Mouse (Mus musculus) embryonic facial prominence, embryonic 15.5 days (tissue): ENCODE data around the gene Lpcat1. TPM values are rescaled to one million over a fixed set of nuclear protein-coding genes. Genes with fewer than 3 reads are reported as not detected.

Experiments used
- ATAC-seq: fragments of 200-750 bp; cut with Nextera tagmentation; 2 replicates; pipeline ENCODE4 v1.8.0; 2017; ENCODE audit warnings: low read depth, moderate TSS enrichment; ENCODE audit not compliant: insufficient number of reproducible peaks, low FRiP score, low TSS enrichment
- H3K27ac ChIP-seq: fragments of 300-500 bp; sonication (generic); replicated peaks from 2 replicates; pipeline ENCODE4 v1.5.1; 2015; ENCODE audit warnings: mild to moderate bottlenecking, inconsistent platforms
- H3K27me3 ChIP-seq: fragments of 300-500 bp; sonication (generic); 2 replicates; pipeline ENCODE4 v1.6.1; 2015; ENCODE audit warnings: inconsistent platforms
- H3K36me3 ChIP-seq: fragments of 300-500 bp; sonication (generic); 2 replicates; pipeline ENCODE4 v1.6.1; 2015; ENCODE audit warnings: mild to moderate bottlenecking, inconsistent platforms
- H3K4me1 ChIP-seq: fragments of 300-500 bp; sonication (generic); 2 replicates; pipeline ENCODE4 v1.6.1; 2015; ENCODE audit warnings: inconsistent platforms
- H3K4me2 ChIP-seq: fragments of 300-500 bp; sonication (generic); replicated peaks from 2 replicates; pipeline ENCODE4 v1.6.1; 2015; ENCODE audit warnings: mild to moderate bottlenecking, inconsistent platforms
- H3K4me3 ChIP-seq: fragments of 300-500 bp; sonication (generic); replicated peaks from 2 replicates; pipeline ENCODE4 v1.5.1; 2015; ENCODE audit warnings: mild to moderate bottlenecking, inconsistent platforms
- H3K9ac ChIP-seq: fragments of 300-500 bp; sonication (generic); 2 replicates; pipeline ENCODE4 v1.6.1; 2015; ENCODE audit warnings: inconsistent platforms
- H3K9me3 ChIP-seq: fragments of 300-500 bp; sonication (generic); replicated peaks from 2 replicates; pipeline ENCODE4 v1.6.1; 2016; ENCODE audit warnings: inconsistent platforms
- WGBS: fragments of 180-500 bp; shearing (Covaris S2); methylation state at CpG from one replicate; pipeline ENCODE4 v1.1.7; 2015; 5-methylcytosine and 5-hydroxymethylcytosine counted together
- polyA plus RNA-seq: library from polyadenylated mRNA; unstranded; fragments of >200 nt; fragmentation: Nextera tagmentation; extraction: Ambion mirVana; gene quantifications from 2 replicates; pipeline ENCODE4 v1.2.1, GENCODE M21; 2015

Lpcat1 gene
- 31.8 and 35.0 TPM in 2 replicates for polyA plus RNA-seq

- H3K4me1 ChIP-seq, result peaks cover 33% of the 10 kb centered on the region
- ATAC-seq, result peak; percentile 95
- H3K4me3 ChIP-seq, result peak within 1 kb of the TSS; percentile 92
- H3K36me3 ChIP-seq, result no peaks in the 10 kb centered on the region
- H3K27me3 ChIP-seq, result no peaks in the 10 kb centered on the region
- no peaks in the 10 kb centered on the region for H3K9me3 ChIP-seq
- WGBS, result under 1% methylated on average over 34 of the region's 35 CpGs
- H3K4me2 ChIP-seq, result peak within 1 kb of the TSS; percentile 84
- peak within 1 kb of the TSS; percentile 85 for H3K9ac ChIP-seq
- peak within 1 kb of the TSS; percentile 97 for H3K27ac ChIP-seq
Observed at GRCm38 (mm10) chr13:73467034-73467420, at the start of gene Lpcat1. Gene Lpcat1, plus strand, starts transcription at chr13:73467197.

DNA sequence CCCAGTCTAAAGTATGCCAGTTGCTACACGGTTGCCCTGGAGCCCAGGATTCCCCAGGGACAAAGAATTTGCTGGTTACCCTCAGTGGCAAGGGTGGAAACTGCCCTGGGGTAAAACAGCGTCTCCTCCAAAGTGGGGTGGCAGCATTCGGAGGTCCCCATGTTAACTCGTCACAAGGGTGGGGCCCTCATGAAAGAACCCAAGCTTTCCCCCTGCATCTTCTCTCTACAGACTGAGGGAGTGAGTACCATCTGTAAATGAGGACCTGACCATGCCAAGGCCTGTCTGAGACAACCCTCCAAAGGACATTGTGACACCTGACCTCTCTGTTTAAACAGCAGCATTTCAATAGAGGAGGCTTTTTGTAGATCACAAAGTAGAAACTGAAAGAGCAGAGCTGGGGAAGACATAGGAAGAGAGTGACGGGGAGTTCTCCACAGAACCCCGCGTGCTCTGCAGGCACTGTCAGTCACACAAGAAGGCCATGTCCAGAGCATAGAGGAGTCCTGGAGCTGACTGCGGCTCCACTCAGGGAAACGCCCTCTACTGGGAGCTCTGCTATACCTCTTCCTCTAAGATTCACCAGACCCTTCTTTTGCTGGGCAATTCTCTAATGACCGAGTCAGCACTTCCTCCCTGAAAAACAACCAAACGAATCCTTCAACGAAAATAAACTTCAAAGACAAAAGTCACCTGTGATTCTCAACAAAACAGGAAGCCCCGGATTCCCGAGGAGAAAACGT lies 49.3 kb upstream of the Lpcat1 start:
- Histone ChIP-seq H3K9ac (no peak overlapping the region), H3K27me3 (no peaks in the 10 kb centered on the region), H3K9me3 (no peaks in the 10 kb centered on the region), H3K27ac (no peak overlapping the region), H3K36me3 (no peaks in the 10 kb centered on the region), H3K4me3 (no peak overlapping the region), H3K4me1 (no peaks in the 10 kb centered on the region), H3K4me2 (no peak overlapping the region)
- WGBS, result 31% methylated on average over 15 of the region's 15 CpGs
- no peak for ATAC-seq

GRCm38 (mm10) chr13:73418297-73418696 lies 48.7 kb upstream of the Lpcat1 start:
- Histone ChIP-seq H3K4me2 (no peak overlapping the region), H3K9me3 (no peaks in the 10 kb centered on the region), H3K4me1 (no peaks in the 10 kb centered on the region), H3K27ac (no peak overlapping the region), H3K27me3 (no peaks in the 10 kb centered on the region), H3K4me3 (no peak overlapping the region), H3K36me3 (no peaks in the 10 kb centered on the region), H3K9ac (no peak overlapping the region)
- ATAC-seq, result no peak
- 43% methylated on average over 12 of the region's 12 CpGs for WGBS

DNA sequence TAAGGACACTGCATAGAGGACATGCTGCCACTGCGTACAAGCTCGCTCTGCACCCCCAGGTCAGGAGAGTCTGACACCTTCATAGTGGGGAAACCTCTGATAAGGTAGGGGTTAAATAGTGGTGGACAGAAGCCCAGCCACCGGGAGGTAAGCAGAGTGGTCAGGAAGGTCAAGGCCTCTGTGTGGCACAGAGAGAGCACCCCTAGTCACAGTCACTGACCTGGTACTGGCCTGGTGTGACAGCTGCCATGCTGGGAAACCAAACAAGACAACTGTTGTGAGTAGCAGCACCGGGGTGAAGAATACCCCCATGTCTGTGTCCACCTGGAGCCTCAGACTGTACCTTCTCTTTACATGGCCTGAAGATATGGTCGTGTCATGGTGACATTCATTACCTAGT lies 47.8 kb upstream of the Lpcat1 start:
- Histone ChIP-seq H3K9me3 (no peaks in the 10 kb centered on the region), H3K4me1 (no peaks in the 10 kb centered on the region), H3K4me2 (no peak overlapping the region), H3K36me3 (no peaks in the 10 kb centered on the region), H3K27me3 (no peaks in the 10 kb centered on the region), H3K9ac (no peak overlapping the region), H3K27ac (no peak overlapping the region), H3K4me3 (no peak overlapping the region)
- WGBS, result 69% methylated on average over 5 of the region's 5 CpGs
- no peak for ATAC-seq

GRCm38 (mm10) chr13:73423043-73423442 lies 44.0 kb upstream of the Lpcat1 start:
- Histone ChIP-seq H3K4me3 (no peak overlapping the region), H3K27me3 (0 out of 2 replicates have a peak, but pooled peaks cover 4% of the 10 kb centered on the region), H3K9ac (no peak overlapping the region), H3K4me1 (no peaks in the 10 kb centered on the region), H3K9me3 (no peaks in the 10 kb centered on the region), H3K36me3 (no peaks in the 10 kb centered on the region), H3K4me2 (no peak overlapping the region), H3K27ac (no peak overlapping the region)
- 60% methylated on average over 4 of the region's 4 CpGs for WGBS
- no peak for ATAC-seq

DNA sequence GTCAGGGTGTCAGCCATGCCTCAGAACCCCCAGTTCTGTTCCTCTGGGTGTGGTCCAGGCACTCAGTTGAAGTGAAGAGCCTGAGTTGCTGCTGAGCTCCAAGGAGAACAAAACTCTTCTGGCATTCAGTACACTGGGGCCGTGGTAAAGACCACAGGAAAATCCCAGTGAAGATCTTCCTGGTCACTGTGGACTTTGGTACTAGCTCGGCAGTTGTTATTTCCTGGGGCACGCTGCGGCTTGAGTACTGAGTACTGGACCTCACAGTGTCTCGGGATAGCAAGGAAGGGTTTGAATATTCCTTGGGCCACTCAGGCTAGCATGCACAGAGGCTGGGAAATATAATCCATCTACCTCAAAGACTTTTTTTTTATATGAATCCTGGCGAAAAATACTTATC lies 42.0 kb upstream of the Lpcat1 start:
- Histone ChIP-seq H3K4me1 (no peaks in the 10 kb centered on the region), H3K4me2 (no peak overlapping the region), H3K4me3 (no peak overlapping the region), H3K9me3 (no peaks in the 10 kb centered on the region), H3K36me3 (no peaks in the 10 kb centered on the region), H3K9ac (no peak overlapping the region), H3K27ac (no peak overlapping the region), H3K27me3 (0 out of 2 replicates have a peak, but pooled peaks cover 4% of the 10 kb centered on the region)
- WGBS, result 63% methylated on average over 6 of the region's 6 CpGs
- no peak for ATAC-seq

DNA sequence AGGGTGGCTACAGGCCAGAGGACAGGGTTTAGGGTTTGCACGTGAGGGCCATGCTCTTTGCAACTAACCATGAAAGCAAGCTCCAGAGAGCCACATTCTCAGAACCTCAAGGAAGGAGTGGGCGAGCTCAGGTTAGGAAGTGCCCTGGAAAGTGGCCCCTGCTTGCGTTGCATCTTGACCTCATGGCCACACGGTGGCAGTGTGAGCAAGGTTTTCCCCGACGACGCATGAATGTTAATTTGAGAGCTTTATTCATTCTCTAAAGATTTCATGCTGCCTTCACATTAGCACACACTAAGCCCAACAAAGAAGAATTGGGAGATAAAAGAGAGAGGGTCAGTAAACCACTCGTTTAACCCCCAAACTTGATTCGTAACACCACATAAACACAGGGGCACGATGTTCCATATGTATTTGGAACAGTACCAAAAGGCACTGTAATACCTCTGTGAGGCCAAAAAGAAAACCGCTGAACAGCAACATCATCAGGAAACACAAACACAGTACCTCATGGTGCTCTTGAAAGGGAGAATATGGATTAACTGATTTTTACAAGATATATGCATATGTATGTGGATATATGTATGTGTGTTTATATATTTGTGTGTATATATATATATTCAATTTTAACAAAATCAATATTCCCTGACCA lies 41.0 kb upstream of the Lpcat1 start:
- H3K9me3 ChIP-seq, result no peaks in the 10 kb centered on the region
- 0 out of 2 replicates have a peak, but pooled peaks cover 4% of the 10 kb centered on the region for H3K27me3 ChIP-seq
- no peak overlapping the region for H3K4me3 ChIP-seq
- H3K9ac ChIP-seq, result no peak overlapping the region
- H3K36me3 ChIP-seq, result no peaks in the 10 kb centered on the region
- WGBS, result 5% methylated on average over 11 of the region's 11 CpGs
- no peak overlapping the region for H3K27ac ChIP-seq
- H3K4me1 ChIP-seq, result no peaks in the 10 kb centered on the region
- ATAC-seq, result no peak
- H3K4me2 ChIP-seq, result no peak overlapping the region

DNA sequence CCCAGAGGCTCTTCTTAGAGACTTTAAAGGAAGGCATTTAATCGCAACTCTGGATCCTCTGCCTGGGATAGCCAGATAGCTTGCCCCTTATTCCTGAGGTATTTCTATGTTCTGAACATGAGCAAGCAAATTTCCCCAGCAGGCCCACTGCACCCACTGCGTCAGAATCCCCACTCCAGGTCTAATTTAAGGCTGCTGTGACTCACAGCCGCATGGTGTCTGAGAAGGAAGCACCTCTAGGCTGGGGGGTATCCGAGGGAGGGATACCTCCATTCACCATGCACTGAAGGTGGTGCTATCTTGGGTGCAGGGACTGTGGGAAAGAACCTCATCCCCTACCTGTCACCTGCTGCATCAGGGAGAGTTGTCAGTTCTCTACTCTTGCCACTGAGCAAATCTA lies 40.4 kb upstream of the Lpcat1 start:
- Histone ChIP-seq H3K36me3 (no peaks in the 10 kb centered on the region), H3K27me3 (0 out of 2 replicates have a peak, but pooled peaks cover 4% of the 10 kb centered on the region), H3K4me3 (no peak overlapping the region), H3K27ac (no peak overlapping the region), H3K4me1 (no peaks in the 10 kb centered on the region), H3K9me3 (no peaks in the 10 kb centered on the region), H3K9ac (no peak overlapping the region), H3K4me2 (no peak overlapping the region)
- no peak for ATAC-seq
- 78% methylated on average over 4 of the region's 4 CpGs for WGBS

GRCm38 (mm10) chr13:73429605-73430321 lies 37.2 kb upstream of the Lpcat1 start:
- Histone ChIP-seq H3K27ac (no peak overlapping the region), H3K36me3 (no peaks in the 10 kb centered on the region), H3K4me3 (no peak overlapping the region), H3K27me3 (0 out of 2 replicates have a peak, but pooled peaks cover 3% of the 10 kb centered on the region), H3K4me2 (no peak overlapping the region), H3K9me3 (no peaks in the 10 kb centered on the region), H3K9ac (no peak overlapping the region), H3K4me1 (no peaks in the 10 kb centered on the region)
- 76% methylated on average over 6 of the region's 6 CpGs for WGBS
- ATAC-seq, result no peak

DNA sequence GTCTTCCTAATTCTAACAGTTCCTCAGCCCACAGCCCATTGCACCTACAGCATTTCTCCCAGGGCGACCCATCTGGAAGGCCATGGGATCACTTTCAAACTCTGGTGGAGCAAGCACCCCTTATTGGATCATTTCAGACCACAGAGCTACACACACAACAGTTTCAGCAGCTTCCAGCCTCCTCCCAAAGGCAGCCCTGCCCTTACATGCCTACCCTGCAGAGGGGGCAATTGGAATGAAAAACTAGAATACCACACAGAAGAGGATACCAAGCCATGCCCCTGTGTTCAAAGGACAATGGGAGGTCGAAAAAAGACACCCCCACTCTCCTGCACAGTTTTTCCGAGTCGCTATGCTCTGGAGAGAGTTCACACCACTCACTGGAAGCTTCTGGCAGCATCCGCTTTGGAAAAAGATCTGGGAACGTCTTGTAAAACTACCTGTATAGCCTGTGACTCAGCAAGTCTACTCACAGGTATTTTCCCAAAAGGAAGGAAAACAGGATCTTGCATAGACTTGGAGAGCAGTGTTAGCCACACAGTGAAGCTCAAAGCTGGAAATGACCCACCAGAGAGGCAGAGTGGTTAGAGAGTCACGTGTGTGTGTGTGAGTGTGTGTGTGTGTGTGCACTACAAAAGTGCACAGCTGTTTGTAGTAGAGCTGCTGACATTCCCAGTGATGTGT lies 34.4 kb upstream of the Lpcat1 start:
- ATAC-seq, result no peak
- H3K4me1 ChIP-seq, result no peaks in the 10 kb centered on the region
- 73% methylated on average over 7 of the region's 7 CpGs for WGBS
- no peak overlapping the region for H3K27ac ChIP-seq
- no peaks in the 10 kb centered on the region for H3K27me3 ChIP-seq
- no peaks in the 10 kb centered on the region for H3K9me3 ChIP-seq
- no peaks in the 10 kb centered on the region for H3K36me3 ChIP-seq
- H3K4me2 ChIP-seq, result no peak overlapping the region
- H3K9ac ChIP-seq, result no peak overlapping the region
- no peak overlapping the region for H3K4me3 ChIP-seq
